Mouse (Mus musculus) embryonic facial prominence, embryonic 11.5 days (tissue): ENCODE data around the gene Pou3f3. TPM values are rescaled to one million over a fixed set of nuclear protein-coding genes. Genes with fewer than 3 reads are reported as not detected.

ENCODE experiments used
- ATAC-seq: fragments of 200-750 bp; cut with Nextera tagmentation; replicated peaks from 2 replicates; pipeline ENCODE4 v1.8.0; 2017; ENCODE audit warnings: low read depth; ENCODE audit not compliant: insufficient number of reproducible peaks, low FRiP score, low TSS enrichment
- DNase-seq: peaks from one replicate; pipeline ENCODE4 v3.0.0-alpha.2; 2015; ENCODE audit warnings: low spot score
- H3K27ac ChIP-seq: fragments of 300-500 bp; sonication (generic); replicated peaks from 2 replicates; pipeline ENCODE4 v1.5.1; 2014; ENCODE audit warnings: mild to moderate bottlenecking, low read depth, low read length, control low read depth
- H3K27me3 ChIP-seq: fragments of 300-500 bp; sonication (generic); 2 replicates; pipeline ENCODE4 v1.6.1; 2014; ENCODE audit warnings: mild to moderate bottlenecking, low read length, moderate library complexity, mixed read lengths; ENCODE audit not compliant: control insufficient read depth, insufficient read depth
- H3K36me3 ChIP-seq: fragments of 300-500 bp; sonication (generic); replicated peaks from 2 replicates; pipeline ENCODE4 v1.6.1; 2014; ENCODE audit warnings: low read depth, mild to moderate bottlenecking, low read length, moderate library complexity, mixed read lengths; ENCODE audit not compliant: control insufficient read depth, insufficient read depth
- H3K4me1 ChIP-seq: fragments of 300-500 bp; sonication (generic); 2 replicates; pipeline ENCODE4 v1.6.1; 2014; ENCODE audit warnings: low read length, mixed read lengths; ENCODE audit not compliant: control insufficient read depth, insufficient read depth
- H3K4me2 ChIP-seq: fragments of 300-500 bp; sonication (generic); 2 replicates; pipeline ENCODE4 v1.6.1; 2014; ENCODE audit warnings: low read depth, mild to moderate bottlenecking, control low read depth, low read length, moderate library complexity
- H3K4me3 ChIP-seq: fragments of 300-500 bp; sonication (generic); 2 replicates; pipeline ENCODE4 v1.5.1; 2014; ENCODE audit warnings: low read depth, low read length, control low read depth
- H3K9ac ChIP-seq: fragments of 300-500 bp; sonication (generic); replicated peaks from 2 replicates; pipeline ENCODE4 v1.6.1; 2014; ENCODE audit warnings: mild to moderate bottlenecking, control low read depth, low read length
- H3K9me3 ChIP-seq: fragments of 300-500 bp; sonication (generic); replicated peaks from 2 replicates; pipeline ENCODE4 v1.6.1; 2016; ENCODE audit warnings: mild to moderate bottlenecking, low read length, inconsistent platforms, mixed read lengths; ENCODE audit not compliant: control insufficient read depth
- WGBS: fragments of 180-500 bp; shearing (Covaris S2); extraction: QIAGEN DNeasy Blood & Tissue Kit; methylation state at CpG from one replicate; pipeline ENCODE4 v1.1.7; 2014; 5-methylcytosine and 5-hydroxymethylcytosine counted together
- polyA plus RNA-seq: library from polyadenylated mRNA; unstranded; fragments of >200 nt; fragmentation: Nextera tagmentation; extraction: Ambion mirVana; gene quantifications from 2 replicates; pipeline ENCODE4 v1.2.1, GENCODE M21; 2014

Gene Pou3f3
- polyA plus RNA-seq, 1 experiment from 2014 or later = 9.9 TPM

DNA sequence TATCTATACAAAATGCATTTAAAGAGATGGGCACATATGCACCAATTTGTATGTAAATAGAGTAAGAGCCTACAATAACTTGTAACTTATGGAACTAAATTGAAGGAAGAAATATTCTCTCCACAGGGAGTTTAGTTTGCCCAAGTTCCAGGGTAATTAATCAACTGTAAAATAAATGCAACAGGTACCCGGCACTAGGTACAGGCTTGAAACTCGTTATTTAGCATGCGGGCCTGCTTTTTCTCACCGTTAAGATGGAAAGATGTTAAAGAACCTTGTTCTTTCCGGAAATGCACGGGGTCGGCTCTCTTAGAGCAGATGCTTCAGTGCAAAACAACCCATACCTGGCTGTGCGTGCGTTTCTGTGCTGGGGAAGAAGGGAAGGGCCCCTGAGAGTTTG, 7.4 kb downstream of the Pou3f3 start:
- Histone ChIP-seq H3K4me1 (no peaks in the 10 kb centered on the region; the same call in 1 of the 2 replicates), H3K27ac (no peak overlapping the region), H3K4me3 (peak overlapping the region; percentile 2; the same call in 1 of the 2 replicates), H3K36me3 (no peaks in the 10 kb centered on the region), H3K4me2 (peak overlapping the region; percentile 26; the same call in 1 of the 2 replicates), H3K9ac (no peak overlapping the region), H3K27me3 (peaks cover 49% of the 10 kb centered on the region), H3K9me3 (no peaks in the 10 kb centered on the region)
- 2% methylated on average over 9 of the region's 9 CpGs for WGBS
- ATAC-seq (no peak), DNase-seq (no peak)

DNA sequence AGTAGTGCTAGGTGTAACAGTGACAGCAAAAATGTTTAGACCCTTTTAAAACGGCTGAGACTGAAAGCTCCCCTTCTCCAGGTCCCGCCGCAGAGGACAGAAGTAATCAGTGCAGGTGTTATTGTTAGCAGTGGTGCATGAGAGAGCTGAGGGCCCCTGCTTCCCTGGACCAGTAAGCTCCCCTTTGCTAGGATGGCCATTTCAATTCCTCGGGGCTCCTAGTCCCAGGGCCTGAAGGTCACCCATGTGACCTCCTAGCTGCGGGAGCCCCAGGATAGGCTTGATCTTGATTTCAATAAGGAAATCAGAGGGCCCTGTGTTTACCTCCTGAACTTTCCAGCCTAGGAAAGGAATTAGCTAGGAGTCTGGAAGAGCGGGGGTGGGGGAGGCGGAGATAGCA, 7.9 kb downstream of the Pou3f3 start:
- no peak overlapping the region for H3K27ac ChIP-seq
- DNase-seq = no peak
- H3K27me3 ChIP-seq = peaks cover 46% of the 10 kb centered on the region
- no peaks in the 10 kb centered on the region for H3K9me3 ChIP-seq
- H3K4me3 ChIP-seq = peak overlapping the region; percentile 2; the same call in 1 of the 2 replicates
- no peaks in the 10 kb centered on the region; the same call in 1 of the 2 replicates for H3K4me1 ChIP-seq
- peak overlapping the region; percentile 26; the same call in 1 of the 2 replicates for H3K4me2 ChIP-seq
- ATAC-seq = 0 out of 2 replicates have a peak, but pooled peaks have one; percentile 24
- no peaks in the 10 kb centered on the region for H3K36me3 ChIP-seq
- H3K9ac ChIP-seq = no peak overlapping the region; the same call in 1 of the 2 replicates
- WGBS = 2% methylated on average over 7 of the region's 7 CpGs

DNA sequence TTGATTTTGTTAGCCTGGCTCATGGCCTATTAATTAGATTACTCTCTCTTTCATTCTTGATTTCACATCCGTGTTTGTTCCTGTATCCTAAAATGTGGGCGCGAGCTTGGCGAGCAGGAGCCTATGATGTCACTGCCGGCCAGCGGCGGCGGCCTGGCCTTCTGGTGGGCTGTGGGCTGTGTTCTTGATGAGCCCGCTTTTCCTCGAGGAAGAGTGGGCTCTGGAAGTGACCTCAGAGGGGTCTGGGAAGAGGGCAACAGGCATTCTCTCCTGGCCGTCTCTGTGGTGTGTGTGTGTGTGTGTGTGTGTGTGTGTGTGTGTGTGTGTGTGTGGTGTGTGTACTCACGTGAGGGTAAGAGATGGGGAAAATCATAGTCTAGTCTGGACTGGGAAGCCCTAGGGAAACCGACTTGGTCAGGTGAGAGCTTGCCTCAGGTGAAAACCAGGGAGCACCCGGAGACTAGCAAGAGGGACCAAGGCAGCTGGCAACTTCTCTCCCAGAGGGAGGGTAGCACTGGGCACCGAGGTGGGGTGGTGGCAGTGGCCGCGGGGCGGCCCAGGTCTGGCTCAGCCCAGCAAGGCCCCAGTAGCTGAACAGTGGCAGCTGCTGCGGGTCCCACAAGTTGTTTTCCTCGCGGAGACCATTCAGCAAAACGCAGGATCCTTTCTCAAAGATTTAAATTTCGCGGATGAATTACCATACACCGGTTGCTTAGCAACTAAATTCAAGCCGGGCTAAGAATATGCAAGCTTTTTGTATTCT, 8.5 kb downstream of the Pou3f3 start:
- DNase-seq (no peak), ATAC-seq (peak; percentile 64; the same call in 1 of the 2 replicates)
- H3K4me2 ChIP-seq = peak overlapping the region; percentile 37
- WGBS = 1% methylated on average over 26 of the region's 26 CpGs
- no peaks in the 10 kb centered on the region for H3K36me3 ChIP-seq
- H3K27ac ChIP-seq = no peak overlapping the region
- H3K27me3 ChIP-seq = peaks cover 48% of the 10 kb centered on the region
- H3K4me1 ChIP-seq = no peaks in the 10 kb centered on the region
- peak overlapping the region; percentile 42 for H3K9ac ChIP-seq
- no peak overlapping the region for H3K4me3 ChIP-seq
- H3K9me3 ChIP-seq = no peaks in the 10 kb centered on the region

DNA sequence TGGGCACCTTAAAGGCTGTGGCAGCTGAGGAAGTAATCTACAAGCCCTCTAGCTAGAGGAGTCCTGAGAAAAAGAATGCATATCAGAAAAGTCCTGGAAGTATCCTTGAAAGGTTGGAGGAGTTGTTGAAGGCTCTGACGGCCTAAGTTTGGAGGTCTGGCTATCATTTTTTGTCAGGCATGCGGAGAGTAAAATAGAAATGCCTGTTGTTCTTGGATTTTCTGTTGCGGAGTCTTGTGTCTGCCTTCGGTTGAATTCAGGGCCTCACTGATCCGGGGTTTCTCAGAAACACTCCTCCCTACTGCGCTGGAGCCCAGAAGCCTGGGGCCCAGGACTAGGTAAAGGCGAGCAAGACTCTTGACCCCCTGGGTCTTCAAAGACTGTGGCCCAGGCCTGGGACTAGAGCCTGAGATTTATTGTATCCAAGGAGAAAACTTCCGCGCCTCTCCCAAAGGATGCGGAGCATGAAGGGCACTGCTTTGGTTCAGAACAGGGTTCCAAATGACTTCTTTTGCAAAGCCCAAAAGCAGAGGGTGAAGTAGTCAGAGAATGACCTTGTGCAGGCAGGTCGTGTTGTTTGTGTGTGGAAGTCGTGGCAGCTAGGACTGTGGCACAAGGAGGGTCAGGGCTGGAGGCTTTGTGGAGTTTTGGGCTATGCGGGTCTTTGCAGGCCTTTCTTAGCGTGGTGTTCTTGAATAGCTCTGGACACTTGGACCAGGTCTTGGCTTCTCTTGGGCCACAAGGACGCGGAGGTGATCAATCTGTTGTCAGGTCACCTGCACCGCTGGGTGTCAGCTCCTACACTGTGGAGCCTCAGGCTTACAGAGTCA, 9.6 kb downstream of the Pou3f3 start:
- peaks cover 58% of the 10 kb centered on the region for H3K27me3 ChIP-seq
- no peak overlapping the region for H3K27ac ChIP-seq
- 5% methylated on average over 17 of the region's 17 CpGs for WGBS
- peak overlapping the region; percentile 25; the same call in 1 of the 2 replicates for H3K9ac ChIP-seq
- no peak overlapping the region for H3K4me3 ChIP-seq
- ATAC-seq (no peak), DNase-seq (no peak)
- H3K4me2 ChIP-seq = peak overlapping the region; percentile 3; the same call in 1 of the 2 replicates
- H3K9me3 ChIP-seq = no peaks in the 10 kb centered on the region
- H3K4me1 ChIP-seq = no peaks in the 10 kb centered on the region
- no peaks in the 10 kb centered on the region for H3K36me3 ChIP-seq

DNA sequence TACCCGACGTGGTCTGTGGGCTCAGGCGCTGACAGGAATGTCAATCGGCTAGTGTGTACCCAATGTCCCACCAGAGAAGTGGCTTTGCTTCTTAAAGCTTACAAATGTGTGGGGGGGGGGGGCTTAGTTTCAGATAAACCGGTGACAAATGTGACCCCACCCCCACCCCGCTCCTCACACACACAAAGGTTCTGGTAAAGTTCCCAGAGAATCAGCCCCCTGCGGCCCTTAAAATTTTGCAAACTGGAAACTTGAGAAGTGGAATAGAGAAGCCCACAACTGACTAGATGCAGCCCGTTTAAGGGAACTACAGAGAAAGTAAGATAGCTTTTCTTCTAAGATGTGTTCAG, 10.2 kb downstream of the Pou3f3 start:
- 3% methylated on average over 8 of the region's 8 CpGs for WGBS
- H3K4me2 ChIP-seq = no peak overlapping the region; the same call in 1 of the 2 replicates
- no peaks in the 10 kb centered on the region for H3K4me1 ChIP-seq
- DNase-seq (no peak), ATAC-seq (no peak)
- H3K9ac ChIP-seq = no peak overlapping the region
- H3K4me3 ChIP-seq = no peak overlapping the region
- no peaks in the 10 kb centered on the region for H3K9me3 ChIP-seq
- peaks cover 59% of the 10 kb centered on the region for H3K27me3 ChIP-seq
- H3K36me3 ChIP-seq = no peaks in the 10 kb centered on the region
- no peak overlapping the region for H3K27ac ChIP-seq

DNA sequence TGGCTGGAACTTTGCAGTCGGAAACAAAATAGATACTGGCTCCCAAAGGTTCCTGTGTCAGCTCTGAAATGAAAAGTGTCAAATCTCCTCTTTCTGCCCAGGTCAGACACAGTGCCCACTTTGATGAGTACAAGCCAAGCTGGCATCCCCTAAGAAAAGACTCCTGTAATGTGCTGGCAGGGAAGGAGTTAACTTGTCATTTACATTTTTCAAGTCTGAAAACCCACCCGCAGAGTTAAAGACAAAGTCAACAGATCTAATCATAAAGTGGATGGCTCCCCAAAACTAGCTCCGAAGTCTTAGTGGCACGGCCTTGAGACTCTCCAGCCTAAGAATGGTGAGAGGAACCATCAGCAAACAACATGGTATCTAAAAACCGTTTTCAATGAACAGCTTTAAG, 11.6 kb downstream of the Pou3f3 start:
- 7% methylated on average over 5 of the region's 5 CpGs for WGBS
- Histone ChIP-seq H3K4me2 (no peak overlapping the region), H3K27me3 (peaks cover 64% of the 10 kb centered on the region), H3K9me3 (no peaks in the 10 kb centered on the region), H3K4me3 (no peak overlapping the region), H3K36me3 (no peaks in the 10 kb centered on the region), H3K4me1 (no peaks in the 10 kb centered on the region), H3K9ac (no peak overlapping the region), H3K27ac (no peak overlapping the region)
- DNase-seq (no peak), ATAC-seq (no peak)

DNA sequence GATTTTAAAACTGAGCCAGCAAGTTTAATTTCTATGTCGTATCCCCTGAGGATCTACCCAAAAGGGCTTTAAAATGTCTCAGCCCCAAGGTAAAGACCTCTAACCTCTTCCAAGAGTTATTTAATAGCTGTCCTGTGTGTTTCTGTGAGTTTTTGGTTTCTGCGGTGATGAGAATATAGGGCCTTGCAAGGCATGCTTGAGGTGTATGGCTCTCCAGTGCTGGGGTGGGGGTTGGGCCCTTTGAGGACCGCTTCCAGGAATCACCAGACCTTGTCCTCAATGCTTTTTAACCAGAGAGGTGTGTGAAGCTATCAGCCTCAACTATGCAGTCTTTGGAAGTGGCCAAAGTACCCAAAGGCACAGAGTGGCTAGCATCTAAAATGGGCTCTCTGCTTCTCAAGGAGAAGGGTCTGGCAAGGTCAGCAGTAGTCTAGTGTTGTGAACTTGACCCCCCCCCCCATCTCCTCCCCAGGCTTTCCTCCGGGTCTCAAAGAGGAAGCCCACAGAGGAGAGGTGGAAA, 12.1 kb downstream of the Pou3f3 start:
- H3K9ac ChIP-seq = no peak overlapping the region
- no peak for ATAC-seq
- no peak for DNase-seq
- no peaks in the 10 kb centered on the region for H3K4me1 ChIP-seq
- H3K27me3 ChIP-seq = peaks cover 63% of the 10 kb centered on the region
- H3K4me3 ChIP-seq = no peak overlapping the region
- 6% methylated on average over 4 of the region's 4 CpGs for WGBS
- H3K9me3 ChIP-seq = no peaks in the 10 kb centered on the region
- H3K27ac ChIP-seq = no peak overlapping the region
- H3K36me3 ChIP-seq = no peaks in the 10 kb centered on the region
- H3K4me2 ChIP-seq = no peak overlapping the region
